Mouse (Mus musculus) embryo, embryonic 10 days (tissue): ENCODE results near the gene Sash1.
A peak's percentile ranks its signal among the peaks of the same experiment; 100 is the strongest.

Experiments
- DNase-seq: peaks from one replicate; pipeline ENCODE4 v3.0.0-alpha.2; 2015; ENCODE audit warnings: low spot score

Sash1 gene

GRCm38 (mm10) chr10:8792412-8792811 is 93.5 kb downstream of the Sash1 start:
- peak; percentile 68 for DNase-seq

GRCm38 (mm10) chr10:8789096-8789495 is 96.8 kb downstream of the Sash1 start:
- no peak for DNase-seq

- no peak for DNase-seq
These were observed 98.6 kb downstream of the Sash1 start for GRCm38 (mm10) chr10:8787221-8787620.

- peak; percentile 63 for DNase-seq
These were observed 100.3 kb downstream of the Sash1 start for GRCm38 (mm10) chr10:8785451-8786145.

- DNase-seq = no peak
These were observed 103.9 kb downstream of the Sash1 start for GRCm38 (mm10) chr10:8781876-8782372.

- DNase-seq = no peak
These were observed 106.0 kb downstream of the Sash1 start for GRCm38 (mm10) chr10:8779842-8780241.

- DNase-seq = no peak
These were observed 107.0 kb downstream of the Sash1 start for GRCm38 (mm10) chr10:8778845-8779244.

- no peak for DNase-seq
These were observed 108.2 kb downstream of the Sash1 start for GRCm38 (mm10) chr10:8777552-8778253.

GRCm38 (mm10) chr10:8776791-8777190 is 109.1 kb downstream of the Sash1 start:
- no peak for DNase-seq

- DNase-seq = no peak
These were observed 110.1 kb downstream of the Sash1 start for GRCm38 (mm10) chr10:8775794-8776193.

GRCm38 (mm10) chr10:8772464-8773209 is 113.2 kb downstream of the Sash1 start:
- DNase-seq = no peak

- no peak for DNase-seq
These were observed 114.8 kb downstream of the Sash1 start for GRCm38 (mm10) chr10:8770931-8771653.

GRCm38 (mm10) chr10:8768654-8769053 is 117.2 kb downstream of the Sash1 start:
- no peak for DNase-seq

- DNase-seq = no peak
These were observed 118.5 kb downstream of the Sash1 start for GRCm38 (mm10) chr10:8767381-8767780.

GRCm38 (mm10) chr10:8765922-8766522 is 119.8 kb downstream of the Sash1 start:
- peak; percentile 47 for DNase-seq

- peak; percentile 34 for DNase-seq
These were observed 123.1 kb downstream of the Sash1 start for GRCm38 (mm10) chr10:8762771-8763170.

GRCm38 (mm10) chr10:8762209-8762701 is 123.6 kb downstream of the Sash1 start:
- peak; percentile 91 for DNase-seq

GRCm38 (mm10) chr10:8761656-8762055 is 124.2 kb downstream of the Sash1 start:
- DNase-seq = no peak

- peak; percentile 69 for DNase-seq
These were observed 125.3 kb downstream of the Sash1 start for GRCm38 (mm10) chr10:8760598-8760997.

GRCm38 (mm10) chr10:8759228-8759627 is 126.6 kb downstream of the Sash1 start:
- DNase-seq = no peak

- DNase-seq = peak; percentile 32
These were observed 128.4 kb downstream of the Sash1 start for GRCm38 (mm10) chr10:8757429-8757931.
